Mouse (Mus musculus): Measurements from ENCODE around the gene Best2. TPM values are rescaled to one million over a fixed set of nuclear protein-coding genes. Genes with fewer than 3 reads are reported as not detected.

Best2 gene
- total RNA-seq, 2 experiments from 2014 or later = not detected

DNA sequence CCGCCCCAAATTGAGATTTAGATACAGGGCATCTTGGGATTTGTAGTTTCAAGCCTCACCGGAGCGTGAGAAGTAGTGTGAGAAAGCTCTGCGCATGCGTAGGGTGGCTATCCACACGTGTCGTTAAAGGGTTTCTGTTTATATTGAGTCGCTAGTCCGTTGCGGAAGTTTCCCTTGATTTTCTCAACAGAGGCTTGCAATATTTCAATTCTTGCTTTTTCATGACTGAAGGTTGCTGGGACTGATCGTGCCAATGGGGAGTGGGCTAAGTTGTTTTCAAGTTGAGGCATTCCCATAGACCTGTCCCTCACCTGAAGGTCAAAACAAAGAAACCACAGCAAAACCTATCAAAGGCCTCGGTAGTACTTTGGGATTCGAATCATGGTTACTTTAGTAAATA is 20.4 kb upstream of the Best2 start:
- Histone ChIP-seq H3K4me3 (peak overlapping the region; percentile 86), H3K27ac (0 out of 2 replicates have a peak overlapping the region, but pooled peaks have one; percentile 24)
- no peak for TF ChIP-seq CTCF (IDR thresholded peaks at IDR 0.05)
- DNase-seq (ENCODE audit: extremely low spot score in 1 of 2, low spot score in 2 of 2) = peak; percentile 56 to 68
- intact Hi-C loops (cut with DNase I) = no loop called here

DNA sequence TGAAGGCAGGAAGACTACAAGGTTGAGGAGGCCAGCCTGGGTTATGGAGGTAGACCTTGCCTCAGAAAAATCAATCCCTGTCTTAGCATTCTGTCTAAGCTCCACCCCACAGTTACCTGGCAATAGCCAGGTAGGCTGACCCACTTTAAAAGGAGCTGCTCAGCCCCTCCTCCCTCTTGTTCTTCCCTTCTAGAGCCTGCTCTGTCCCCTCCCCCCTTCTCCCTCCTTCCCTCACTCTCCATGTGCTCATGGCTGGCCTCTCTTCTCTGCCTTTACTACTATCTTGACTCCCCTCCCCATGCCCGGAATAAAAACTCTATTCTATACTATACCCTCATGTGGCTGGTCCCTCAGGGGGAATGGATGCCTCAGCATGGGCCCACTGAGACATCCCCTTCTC is 19.5 kb upstream of the Best2 start:
- TF ChIP-seq CTCF (IDR thresholded peaks at IDR 0.05) = no peak
- no peak overlapping the region for H3K27ac ChIP-seq
- DNase-seq (ENCODE audit: extremely low spot score in 1 of 2, low spot score in 2 of 2) = no peak
- H3K4me3 ChIP-seq = no peak overlapping the region
- intact Hi-C loops (cut with DNase I) = no loop called here

DNA sequence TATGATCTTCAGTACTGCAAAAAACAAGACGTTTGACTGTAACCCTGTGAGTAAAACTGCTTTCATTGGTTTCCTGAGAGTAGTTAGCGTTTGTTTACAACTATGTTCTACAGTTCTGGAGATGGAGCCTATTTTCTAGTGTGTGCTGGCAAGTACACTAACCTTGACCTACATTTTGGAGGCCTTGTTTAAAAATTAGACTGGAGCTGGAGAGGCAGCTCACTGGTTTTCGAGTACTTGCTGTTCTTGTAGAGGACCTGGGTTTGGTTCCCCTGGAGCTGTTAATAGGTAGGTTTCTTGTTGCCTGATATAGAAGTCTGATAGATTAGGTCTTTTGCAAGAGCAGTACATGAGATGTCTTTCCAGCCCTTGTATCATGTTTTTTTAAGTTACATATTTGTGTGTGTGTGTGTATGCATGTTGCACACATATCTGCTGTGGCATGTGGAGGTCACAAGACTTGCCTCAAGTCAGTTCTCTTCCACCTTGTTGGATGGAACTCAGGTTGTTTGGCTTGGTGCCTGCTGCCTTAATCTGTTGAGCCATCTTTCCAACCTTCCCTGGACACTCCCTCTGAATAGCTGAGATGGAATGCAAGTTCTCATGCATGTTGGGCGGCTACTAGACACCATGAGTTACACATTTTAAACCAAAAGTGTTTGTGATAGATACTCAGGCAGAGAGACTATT is 18.4 kb upstream of the Best2 start:
- no peak overlapping the region for H3K27ac ChIP-seq
- no peak for TF ChIP-seq CTCF (IDR thresholded peaks at IDR 0.05)
- intact Hi-C loops (cut with DNase I) = no loop called here

DNA sequence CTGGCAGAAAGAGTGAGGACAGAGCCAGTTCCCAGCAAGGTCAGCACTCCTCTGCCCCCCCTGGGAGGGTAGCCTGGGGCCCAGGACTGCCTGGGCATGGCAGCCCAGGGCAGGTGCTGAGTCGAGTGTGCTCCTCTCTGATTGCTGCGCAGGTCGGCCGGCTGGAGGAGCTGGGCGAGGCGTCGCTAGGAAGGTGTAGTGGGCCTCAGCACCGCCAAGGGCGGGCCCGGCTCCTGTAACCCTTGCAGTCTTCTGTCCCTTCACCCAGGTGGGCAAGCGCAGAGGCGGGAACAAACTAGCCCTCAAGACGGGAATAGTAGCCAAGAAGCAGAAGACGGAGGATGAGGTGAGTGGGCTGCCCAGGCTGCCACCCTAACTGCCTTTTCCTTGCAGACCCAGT is 14.9 kb upstream of the Best2 start:
- no peak overlapping the region for H3K4me3 ChIP-seq
- no peak for DNase-seq (ENCODE audit: extremely low spot score in 1 of 2, low spot score in 2 of 2)
- intact Hi-C loops (cut with DNase I) = loop anchor here (5.0 kb wide), 2 partner anchors 43 to 52 kb away; partner anchors contain the start of genes Dhps and Junb
- H3K27ac ChIP-seq = no peak overlapping the region; the same call in 1 of the 2 replicates
- no peak for TF ChIP-seq CTCF (IDR thresholded peaks at IDR 0.05)

More for the DNA sequence above, 18.4 kb upstream of the Best2 start:
- no peak for DNase-seq (ENCODE audit: extremely low spot score in 1 of 2, low spot score in 2 of 2)
- H3K4me3 ChIP-seq = no peak overlapping the region

DNA sequence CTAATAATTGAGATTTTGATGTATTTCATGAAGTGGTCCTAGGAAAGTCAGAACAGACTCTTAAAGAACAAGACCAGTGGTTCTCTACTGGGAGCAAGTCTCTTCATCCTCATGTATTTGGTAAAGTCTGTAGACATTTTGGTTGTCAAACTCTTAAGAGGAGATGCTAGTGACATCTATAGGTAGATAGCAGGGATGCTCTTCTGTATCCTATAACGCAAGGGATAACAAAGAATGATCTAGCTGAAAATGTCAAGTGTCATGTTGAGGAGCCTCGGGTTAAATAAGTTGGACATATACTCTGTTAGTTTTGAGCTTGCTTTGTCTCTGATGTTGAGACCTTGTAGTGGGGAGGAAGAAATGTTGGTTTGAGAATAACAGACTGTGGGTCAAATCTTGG is 13.6 kb upstream of the Best2 start:
- DNase-seq (ENCODE audit: extremely low spot score in 1 of 2, low spot score in 2 of 2) = no peak
- peak overlapping the region; percentile 93 for H3K4me3 ChIP-seq
- H3K27ac ChIP-seq = peak overlapping the region; percentile 98; the same call in 1 of the 2 replicates
- intact Hi-C loops (cut with DNase I) = loop anchor here (5.0 kb wide), 2 partner anchors 44 to 51 kb away; partner anchors contain the start of genes Dhps and Junb
- peak; percentile 30 for TF ChIP-seq CTCF (IDR thresholded peaks at IDR 0.05)

DNA sequence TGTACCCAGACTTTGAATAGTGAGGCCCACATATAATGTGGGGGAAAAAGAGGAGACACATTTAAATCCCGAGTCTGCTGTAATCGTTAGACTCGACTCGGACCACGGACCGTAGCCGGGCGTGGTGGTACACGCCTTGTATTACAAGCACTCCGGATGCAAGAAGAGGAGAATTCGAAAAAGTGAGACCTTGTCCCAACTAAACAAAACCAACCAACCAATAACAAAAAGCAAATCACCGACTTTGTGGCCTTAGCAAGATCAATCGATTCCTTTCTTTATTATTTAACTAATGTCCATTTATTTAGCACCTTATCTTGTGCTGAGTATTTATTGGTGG is 13.2 kb upstream of the Best2 start:
- intact Hi-C loops (cut with DNase I) = loop anchor here (5.0 kb wide), 2 partner anchors 45 to 50 kb away; partner anchors contain the start of genes Dhps and Junb
- peak overlapping the region; percentile 98 for H3K27ac ChIP-seq
- peak overlapping the region; percentile 93 for H3K4me3 ChIP-seq
- no peak for TF ChIP-seq CTCF (IDR thresholded peaks at IDR 0.05)
- DNase-seq (ENCODE audit: extremely low spot score in 1 of 2, low spot score in 2 of 2) = no peak

DNA sequence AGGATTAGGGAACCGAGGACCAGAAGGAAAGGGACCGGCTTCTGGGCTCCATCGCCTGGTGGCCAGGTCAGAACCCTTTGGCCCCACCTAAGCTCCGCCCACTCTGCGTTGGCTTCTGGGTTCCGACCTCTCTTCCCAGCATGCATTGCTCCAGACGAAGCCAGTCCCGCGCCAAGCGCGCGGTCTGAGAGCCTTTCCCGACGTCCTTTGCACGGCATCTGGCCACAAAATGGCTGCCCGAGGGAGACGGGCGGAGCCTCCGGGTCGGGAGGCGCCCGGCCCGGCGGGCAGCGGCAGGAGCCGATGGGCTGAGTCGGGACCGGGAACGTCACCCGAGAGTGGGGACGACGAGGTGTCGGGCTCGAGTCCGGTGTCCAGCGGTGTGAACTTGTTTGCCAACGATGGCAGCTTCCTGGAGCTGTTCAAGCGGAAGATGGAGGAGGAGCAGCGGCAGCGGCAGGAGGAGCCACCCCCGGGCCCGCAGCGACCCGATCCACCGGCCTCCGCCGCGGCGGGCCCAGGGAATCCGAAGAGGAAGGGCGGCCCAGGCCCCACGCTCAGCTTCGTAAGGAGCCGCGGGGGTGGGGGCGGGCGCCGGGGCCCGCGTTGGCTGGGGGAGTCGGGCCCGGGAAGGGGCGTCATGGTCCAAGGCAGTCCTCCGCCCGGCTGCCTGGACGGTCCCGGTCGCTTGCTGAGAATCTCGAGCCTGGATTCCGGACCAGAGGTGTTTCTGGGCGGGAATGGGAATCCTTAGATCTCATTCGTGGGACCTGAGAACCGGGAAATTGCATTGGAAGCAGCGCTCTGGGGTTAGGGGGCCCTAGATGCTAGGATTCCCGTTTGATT is 12.6 kb upstream of the Best2 start, which contains the start of gene Trir:
Gene Trir (plus strand): TSS at position 154 of the 846 bp plus-strand sequence.
- TF ChIP-seq CTCF (IDR thresholded peaks at IDR 0.05) = peak; percentile 2; the same call in 1 of the 2 replicates
- Histone ChIP-seq H3K27ac (peak within 1 kb of the TSS; percentile 98), H3K4me3 (peak within 1 kb of the TSS; percentile 93)
- intact Hi-C loops (cut with DNase I) = loop anchor here (5.0 kb wide), 2 partner anchors 45 to 50 kb away; partner anchors contain the start of genes Dhps and Junb
- peak; percentile 95 to 96 for DNase-seq (ENCODE audit: extremely low spot score in 1 of 2, low spot score in 2 of 2)

DNA sequence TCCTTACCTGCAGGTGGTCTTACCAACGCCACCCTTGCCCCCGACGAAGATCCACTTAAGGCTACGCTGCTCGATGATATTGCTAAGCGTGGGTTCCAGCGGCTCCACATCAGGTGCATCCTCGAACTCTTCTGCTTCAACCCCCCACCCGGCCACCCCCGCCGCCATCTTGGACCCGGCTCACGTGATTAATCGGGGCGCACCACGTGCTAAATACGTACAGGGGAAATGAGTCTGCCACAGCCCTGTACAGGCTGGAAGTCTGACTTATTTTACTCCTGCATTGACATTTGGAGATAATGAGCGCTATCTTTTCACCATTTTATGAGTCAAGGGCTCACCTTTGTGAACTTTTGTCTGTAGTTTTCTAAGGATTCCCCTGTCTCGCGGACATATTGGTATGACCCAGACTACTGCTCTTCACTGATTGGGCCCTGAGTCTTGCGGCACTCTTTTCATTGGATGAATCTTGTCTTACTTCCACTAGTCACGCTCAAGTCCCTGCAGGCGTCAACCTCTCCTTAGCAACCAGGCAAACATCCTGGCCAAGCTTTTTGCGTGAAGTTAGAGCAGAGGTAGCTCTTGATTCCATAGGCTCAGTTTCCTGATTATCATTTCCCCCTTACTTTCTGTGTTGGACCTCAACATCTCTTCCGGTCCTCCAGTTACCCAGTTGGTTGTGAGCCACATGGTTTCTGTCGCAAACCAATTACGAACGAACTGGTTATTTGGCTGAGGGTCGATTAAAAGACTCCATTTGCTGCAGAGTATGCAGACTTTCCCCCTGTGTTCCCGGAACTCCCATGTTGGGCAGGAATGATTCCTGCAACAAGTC is 11.0 kb upstream of the Best2 start, which contains the start of gene Asna1:
Gene Asna1 (minus strand): TSS at position 184 of the 835 bp plus-strand sequence.
- H3K4me3 ChIP-seq = peak within 1 kb of the TSS; percentile 69
- intact Hi-C loops (cut with DNase I) = loop anchor here (5.0 kb wide), 2 partner anchors 47 to 48 kb away; partner anchors contain the start of genes Dhps and Junb
- peak within 1 kb of the TSS; percentile 98 for H3K27ac ChIP-seq
- peak; percentile 77 to 81 for DNase-seq (ENCODE audit: extremely low spot score in 1 of 2, low spot score in 2 of 2)
- TF ChIP-seq CTCF (IDR thresholded peaks at IDR 0.05) = no peak

DNA sequence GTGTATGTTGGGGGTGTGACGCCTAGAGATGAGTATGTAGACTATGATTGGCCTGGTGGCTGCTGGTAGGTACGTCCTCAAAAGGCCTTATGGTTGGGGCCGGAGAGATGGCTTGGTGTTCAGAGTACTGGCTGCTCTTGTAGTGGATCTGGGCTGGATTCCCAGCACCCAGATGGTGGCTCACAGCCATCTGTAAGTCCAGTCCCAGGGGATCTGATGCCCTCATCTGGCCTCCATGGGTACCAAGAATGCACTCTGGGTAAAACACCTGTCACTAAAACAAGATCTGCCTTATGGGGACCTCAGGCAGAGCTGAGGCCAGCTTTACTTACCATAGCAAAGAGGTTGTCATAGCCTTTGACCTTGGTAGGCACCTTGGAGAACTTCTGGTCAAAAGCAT is 9.5 kb upstream of the Best2 start:
- no peak for DNase-seq (ENCODE audit: extremely low spot score in 1 of 2, low spot score in 2 of 2)
- H3K4me3 ChIP-seq = peak overlapping the region; percentile 69; the same call in 1 of the 2 replicates
- no peak overlapping the region for H3K27ac ChIP-seq
- intact Hi-C loops (cut with DNase I) = no loop called here
- TF ChIP-seq CTCF (IDR thresholded peaks at IDR 0.05) = no peak

DNA sequence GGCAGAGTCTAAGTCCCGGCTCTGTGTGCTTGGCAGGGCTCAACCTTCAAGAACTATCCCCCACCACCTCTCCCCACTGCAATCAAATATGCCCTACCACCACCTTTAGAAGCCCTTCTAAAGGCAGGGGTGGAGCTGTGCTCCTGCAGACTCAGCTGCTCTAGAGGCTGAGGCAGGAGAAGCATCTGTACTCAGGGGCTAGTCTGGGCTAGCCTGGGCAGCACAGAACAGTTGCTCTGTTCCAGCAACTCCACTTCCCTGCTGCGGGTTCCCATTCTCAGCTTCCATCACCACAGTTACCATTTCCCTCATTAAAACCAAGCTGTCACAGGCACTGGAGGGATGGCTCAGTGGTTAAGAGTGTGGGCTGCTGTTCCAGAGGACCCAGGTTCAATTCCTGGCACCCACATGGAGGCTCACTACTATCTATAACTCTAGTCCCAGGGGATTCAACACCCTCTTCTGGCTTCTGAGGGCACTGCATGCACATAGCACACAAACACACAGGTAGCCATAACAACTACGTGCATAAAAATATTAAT is 7.3 kb upstream of the Best2 start:
- Histone ChIP-seq H3K27ac (no peak overlapping the region), H3K4me3 (no peak overlapping the region)
- intact Hi-C loops (cut with DNase I) = no loop called here
- TF ChIP-seq CTCF (IDR thresholded peaks at IDR 0.05) = no peak; the same call in 1 of the 2 replicates
- DNase-seq (ENCODE audit: extremely low spot score in 1 of 2, low spot score in 2 of 2) = no peak

DNA sequence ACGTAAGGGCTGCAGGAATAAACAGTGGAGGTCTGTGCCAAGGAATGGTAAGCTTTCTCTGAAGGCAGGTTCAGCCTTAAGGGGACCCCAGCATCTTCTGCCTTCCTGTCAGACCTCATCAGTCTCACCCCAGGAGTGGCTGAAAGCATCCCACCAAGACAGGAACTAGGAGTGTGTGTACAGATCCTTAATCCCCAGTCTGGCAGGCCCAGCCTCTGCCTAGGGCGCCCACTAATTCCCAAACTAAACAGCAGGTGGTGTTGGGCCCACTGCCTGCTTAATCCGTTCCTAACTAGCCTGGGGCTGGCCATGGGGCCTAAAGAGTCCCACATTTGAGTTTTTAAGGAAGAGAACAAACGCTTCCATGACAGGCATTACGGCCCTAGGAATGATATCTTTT is 2.9 kb upstream of the Best2 start:
- TF ChIP-seq CTCF (IDR thresholded peaks at IDR 0.05) = no peak
- no peak for DNase-seq (ENCODE audit: extremely low spot score in 1 of 2, low spot score in 2 of 2)
- Histone ChIP-seq H3K4me3 (no peak overlapping the region), H3K27ac (no peak overlapping the region)
- intact Hi-C loops (cut with DNase I) = no loop called here

Data from left cerebral cortex, adult 2 months (tissue).